Comparison of ENCODE assay signal across 10 mouse cellular contexts in the genomic region with DNA sequence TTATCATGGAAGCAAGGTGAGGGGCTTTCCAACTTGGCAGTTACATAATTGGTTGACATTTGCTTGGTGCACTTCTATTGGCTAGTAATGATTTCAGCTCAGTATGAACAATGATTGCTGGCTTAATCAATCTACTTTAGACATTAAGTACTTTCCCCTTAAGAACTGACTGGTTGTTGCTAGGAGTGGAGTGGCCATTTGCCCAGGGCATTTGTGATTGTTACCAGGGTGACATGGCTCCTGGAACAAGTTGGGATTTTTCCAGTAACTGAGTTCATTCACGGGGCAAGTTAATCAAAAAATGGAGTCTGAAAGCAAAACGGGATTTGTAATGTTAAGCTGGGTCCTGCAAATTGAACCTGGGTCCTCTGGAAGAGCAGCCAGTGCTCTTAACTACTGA. TPM values are rescaled to one million over a fixed set of nuclear protein-coding genes. Genes with fewer than 3 reads are reported as not detected.
DNase-seq lines count a peak whose midpoint lies in the region; ATAC-seq lines count a peak whose summit lies in the region.
"Had no signal": no experiment of that assay in that cellular context is flagged by ENCODE, and none has a peak within 500 bp of the region (broad histone marks: within the 10 kb centered on the region; RNA-seq: fewer than 3 reads in every experiment).

No protein-coding gene starts in this region.

- H3K9ac ChIP-seq in hindbrain, embryonic 16.5 days (ENCODE audit: low read depth, low read length) = no peak overlapping the region
- no peak overlapping the region for H3K9ac ChIP-seq in hindbrain, embryonic 12.5 days
- H3K9ac ChIP-seq: liver, embryonic 14.5 days had no signal

- H3K36me3 ChIP-seq in hindbrain, embryonic 16.5 days (ENCODE audit: control insufficient read depth, insufficient read depth, low read length) = no peaks in the 10 kb centered on the region
- no peaks in the 10 kb centered on the region for H3K36me3 ChIP-seq in hindbrain, embryonic 12.5 days
- H3K36me3 ChIP-seq in limb, embryonic 10.5 days = no peaks in the 10 kb centered on the region

- peak; percentile 56; the same call in 1 of the 2 replicates for ATAC-seq in hindbrain, embryonic 16.5 days
- ATAC-seq in hindbrain, embryonic 12.5 days (ENCODE audit: low FRiP score) = no peak

- no peak overlapping the region for H3K4me3 ChIP-seq in hindbrain, embryonic 16.5 days (ENCODE audit: low read length)
- no peak overlapping the region for H3K4me3 ChIP-seq in hindbrain, embryonic 12.5 days
- no peak overlapping the region for H3K4me3 ChIP-seq in limb, embryonic 10.5 days

- H3K9me3 ChIP-seq in hindbrain, embryonic 16.5 days (ENCODE audit: control insufficient read depth, low read length) = no peaks in the 10 kb centered on the region
- no peaks in the 10 kb centered on the region for H3K9me3 ChIP-seq in hindbrain, embryonic 12.5 days (replicated peaks)
- no peaks in the 10 kb centered on the region for H3K9me3 ChIP-seq in limb, embryonic 10.5 days (replicated peaks)

- no peak overlapping the region for H3K4me2 ChIP-seq in hindbrain, embryonic 16.5 days (ENCODE audit: low read length)
- H3K4me2 ChIP-seq in hindbrain, embryonic 12.5 days (replicated peaks) = no peak overlapping the region

- H3K27ac ChIP-seq in hindbrain, embryonic 16.5 days (ENCODE audit: low read depth, low read length) = no peak overlapping the region; the same call in 1 of the 2 replicates
- H3K27ac ChIP-seq in hindbrain, embryonic 12.5 days = no peak overlapping the region
- no peak overlapping the region for H3K27ac ChIP-seq in limb, embryonic 10.5 days
- H3K27ac ChIP-seq: liver, embryonic 14.5 days had no signal

- WGBS in hindbrain, embryonic 16.5 days = 33% methylated on average over 2 of the region's 2 CpGs
- 56% methylated on average over 2 of the region's 2 CpGs for WGBS in hindbrain, embryonic 12.5 days
- 74% methylated on average over 2 of the region's 2 CpGs for WGBS in limb, embryonic 10.5 days

- peak; percentile 61 for DNase-seq in ovary, adult 18-20 months (ENCODE audit: low spot score)
- DNase-seq in ovary, postnatal 10 days (ENCODE audit: low spot score) = no peak
- peak; percentile 57 to 65 for DNase-seq in kidney, adult 8-10 months
- no peak for DNase-seq in limb, embryonic 10.5 days (ENCODE audit: low spot score)
- DNase-seq in gastrocnemius, adult 8-10 months (ENCODE audit: low spot score in 2 of 2) = no peak

- no peaks in the 10 kb centered on the region for H3K27me3 ChIP-seq in hindbrain, embryonic 16.5 days (replicated peaks; ENCODE audit: control insufficient read depth, insufficient read depth, low read length)
- H3K27me3 ChIP-seq in hindbrain, embryonic 12.5 days = no peaks in the 10 kb centered on the region
- no peaks in the 10 kb centered on the region for H3K27me3 ChIP-seq in limb, embryonic 10.5 days (ENCODE audit: low read depth, poor library complexity, severe bottlenecking)

- no peaks in the 10 kb centered on the region for H3K4me1 ChIP-seq in hindbrain, embryonic 16.5 days (ENCODE audit: control insufficient read depth, insufficient read depth, low read depth, low read length)
- H3K4me1 ChIP-seq in hindbrain, embryonic 12.5 days = no peaks in the 10 kb centered on the region
- no peaks in the 10 kb centered on the region for H3K4me1 ChIP-seq in limb, embryonic 10.5 days

RNA-seq across cellular contexts. Expression of gene Klhl31, which starts 15.8 kb away (rescaled TPM):
- 0.34 and 1.5 TPM in 2 replicates for polyA plus RNA-seq in hindbrain, embryonic 16.5 days (2015; fragmentation: Nextera tagmentation; extraction: Ambion mirVana)
- polyA plus RNA-seq in hindbrain, embryonic 12.5 days (2016; fragmentation: Nextera tagmentation; extraction: Ambion mirVana) = 0.94 and 2.5 TPM in 2 replicates
- 0.16 and 0.61 TPM in 2 replicates for polyA plus RNA-seq in limb, embryonic 10.5 days (2016; fragmentation: Nextera tagmentation; extraction: Ambion mirVana)
- 100 to 1,000 TPM; 595 to 734 (median 690) TPM for total RNA-seq in gastrocnemius, adult 8-10 months (2022)
- total RNA-seq: layer of hippocampus, adult 18-20 months; MEL had no signal

Comparison
In these comparisons a context has a peak if more than half of its experiments do, and no peak if none do; other contexts are left out.
1. DNase-seq: peak in ovary, adult 18-20 months (single experiment) and kidney, adult 8-10 months (2 of 2); none in ovary, postnatal 10 days (single experiment), limb, embryonic 10.5 days (single experiment) and gastrocnemius, adult 8-10 months (0 of 2).